Mouse (Mus musculus) neural tube, embryonic 14.5 days (tissue): ENCODE data around the gene Spag9. TPM values are rescaled to one million over a fixed set of nuclear protein-coding genes. Genes with fewer than 3 reads are reported as not detected.

Experiments used
- ATAC-seq: fragments of 200-750 bp; cut with Nextera tagmentation; 2 replicates; pipeline ENCODE4 v1.8.0; 2017; ENCODE audit warnings: low read depth, mild to moderate bottlenecking, moderate TSS enrichment, moderate library complexity
- H3K27ac ChIP-seq: fragments of 300-500 bp; sonication (generic); 2 replicates; pipeline ENCODE4 v1.5.1; 2014; ENCODE audit warnings: low read depth, mild to moderate bottlenecking, control low read depth, low read length, moderate library complexity, mixed read lengths
- H3K27me3 ChIP-seq: fragments of 300-500 bp; sonication (generic); 2 replicates; pipeline ENCODE4 v1.6.1; 2014; ENCODE audit warnings: low read length; ENCODE audit not compliant: control insufficient read depth, insufficient read depth
- H3K36me3 ChIP-seq: fragments of 300-500 bp; sonication (generic); 2 replicates; pipeline ENCODE4 v1.6.1; 2014; ENCODE audit warnings: low read length, mixed read lengths; ENCODE audit not compliant: control insufficient read depth, insufficient read depth
- H3K4me1 ChIP-seq: fragments of 300-500 bp; sonication (generic); 2 replicates; pipeline ENCODE4 v1.6.1; 2014; ENCODE audit warnings: low read length; ENCODE audit not compliant: control insufficient read depth, insufficient read depth
- H3K4me2 ChIP-seq: fragments of 300-500 bp; sonication (generic); 2 replicates; pipeline ENCODE4 v1.6.1; 2014; ENCODE audit warnings: mild to moderate bottlenecking, low read depth, low read length, control low read depth
- H3K4me3 ChIP-seq: fragments of 300-500 bp; sonication (generic); 2 replicates; pipeline ENCODE4 v1.5.1; 2014; ENCODE audit warnings: low read depth, low read length, control low read depth, mixed read lengths
- H3K9ac ChIP-seq: fragments of 300-500 bp; sonication (generic); replicated peaks from 2 replicates; pipeline ENCODE4 v1.6.1; 2014; ENCODE audit warnings: low read depth, mild to moderate bottlenecking, control low read depth, low read length, mixed read lengths
- H3K9me3 ChIP-seq: fragments of 300-500 bp; sonication (generic); 2 replicates; pipeline ENCODE4 v1.6.1; 2016; ENCODE audit warnings: low read length; ENCODE audit not compliant: control insufficient read depth
- WGBS: fragments of 180-500 bp; shearing (Covaris S2); extraction: QIAGEN DNeasy Blood & Tissue Kit; methylation state at CpG from one replicate; pipeline ENCODE4 v1.1.7; 2014; 5-methylcytosine and 5-hydroxymethylcytosine counted together
- polyA plus RNA-seq: library from polyadenylated mRNA; unstranded; fragments of >200 nt; fragmentation: Nextera tagmentation; extraction: Ambion mirVana; gene quantifications from 2 replicates; pipeline ENCODE4 v1.2.1, GENCODE M21; 2014

The Spag9 gene
- polyA plus RNA-seq, 1 experiment from 2014 or later, result 126 TPM

DNA sequence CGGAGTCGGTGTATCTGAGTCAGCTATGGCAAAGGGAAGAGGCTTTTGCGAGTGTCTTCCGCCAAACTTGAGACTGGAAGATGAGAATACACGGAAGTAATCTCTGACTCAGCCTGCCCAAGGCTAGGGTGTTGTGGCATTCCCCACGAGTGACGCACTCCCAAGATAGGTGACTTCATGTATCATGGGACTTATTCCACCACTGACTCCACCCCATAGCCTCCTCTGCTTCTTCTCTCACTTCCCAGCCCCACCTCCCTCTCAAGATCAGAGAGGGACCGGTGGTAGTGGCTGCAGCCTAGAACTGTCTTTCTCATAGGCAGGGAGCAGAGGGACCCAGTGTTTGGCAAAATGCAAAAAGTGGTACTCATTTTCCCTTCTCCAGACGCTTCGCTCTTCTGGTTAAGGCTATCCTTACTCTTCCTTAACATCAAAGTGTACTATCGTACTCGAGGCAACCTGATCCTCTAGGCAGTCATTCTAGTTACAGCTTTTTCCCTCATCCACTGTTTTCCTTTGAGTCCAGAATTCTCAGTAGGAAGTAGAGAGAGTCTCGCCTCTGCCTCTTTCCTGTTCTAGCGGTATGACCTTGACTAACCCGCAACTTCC, 676 bp upstream of the Spag9 start:
- no peaks in the 10 kb centered on the region for H3K9me3 ChIP-seq
- peak; percentile 43; the same call in 1 of the 2 replicates for ATAC-seq
- no peaks in the 10 kb centered on the region for H3K36me3 ChIP-seq
- peak overlapping the region; percentile 80 for H3K4me2 ChIP-seq
- peaks cover 21% of the 10 kb centered on the region for H3K4me1 ChIP-seq
- 6% methylated on average over 15 of the region's 15 CpGs for WGBS
- H3K27me3 ChIP-seq, result peaks cover 2% of the 10 kb centered on the region; the same call in 1 of the 2 replicates
- H3K27ac ChIP-seq, result peak overlapping the region; percentile 95
- H3K4me3 ChIP-seq, result peak overlapping the region; percentile 90
- peak overlapping the region; percentile 94 for H3K9ac ChIP-seq

DNA sequence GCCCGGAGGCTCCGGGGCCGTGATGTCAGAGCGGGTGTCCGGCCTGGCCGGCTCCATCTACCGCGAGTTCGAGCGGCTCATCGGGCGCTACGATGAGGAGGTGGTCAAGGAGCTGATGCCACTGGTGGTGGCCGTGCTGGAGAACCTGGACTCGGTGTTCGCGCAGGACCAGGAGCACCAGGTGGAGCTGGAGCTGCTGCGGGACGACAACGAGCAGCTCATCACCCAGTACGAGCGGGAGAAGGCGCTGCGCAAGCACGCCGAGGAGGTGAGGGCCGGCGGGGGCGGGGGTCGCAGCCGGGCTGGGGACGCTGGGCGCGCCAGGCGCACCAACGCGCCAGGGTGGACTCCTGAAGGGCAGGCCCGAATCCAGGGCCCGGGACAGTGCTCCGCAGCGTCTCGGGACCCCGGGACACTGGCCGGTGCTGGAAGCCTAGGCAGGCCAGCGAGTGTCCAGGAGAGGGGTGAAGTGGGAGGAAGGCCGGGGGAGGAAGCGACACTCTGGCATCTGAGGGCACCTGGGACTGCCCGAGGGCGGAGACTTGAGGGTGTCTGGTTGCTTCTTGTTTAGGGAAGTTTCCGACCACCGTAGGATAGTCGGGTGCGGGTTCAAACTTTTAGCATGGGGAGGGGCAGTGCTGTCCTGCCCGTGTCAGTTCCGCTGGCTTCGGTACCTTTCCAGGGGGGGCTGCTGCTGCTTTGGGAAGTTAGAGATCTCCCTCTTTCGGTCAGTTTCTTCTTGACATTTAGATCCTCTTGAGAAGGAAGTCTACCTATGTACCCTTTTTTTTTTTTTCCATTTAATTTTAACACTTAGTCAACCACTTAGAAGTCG, 632 bp downstream of the Spag9 start:
- WGBS, result under 1% methylated on average over 55 of the region's 58 CpGs
- Histone ChIP-seq H3K4me2 (peak overlapping the region; percentile 96), H3K27ac (peak overlapping the region; percentile 95), H3K4me3 (peak overlapping the region; percentile 90), H3K4me1 (peaks cover 21% of the 10 kb centered on the region), H3K36me3 (no peaks in the 10 kb centered on the region), H3K27me3 (peaks cover 2% of the 10 kb centered on the region; the same call in 1 of the 2 replicates), H3K9ac (peak overlapping the region; percentile 94), H3K9me3 (no peaks in the 10 kb centered on the region)
- ATAC-seq, result peak; percentile 73

DNA sequence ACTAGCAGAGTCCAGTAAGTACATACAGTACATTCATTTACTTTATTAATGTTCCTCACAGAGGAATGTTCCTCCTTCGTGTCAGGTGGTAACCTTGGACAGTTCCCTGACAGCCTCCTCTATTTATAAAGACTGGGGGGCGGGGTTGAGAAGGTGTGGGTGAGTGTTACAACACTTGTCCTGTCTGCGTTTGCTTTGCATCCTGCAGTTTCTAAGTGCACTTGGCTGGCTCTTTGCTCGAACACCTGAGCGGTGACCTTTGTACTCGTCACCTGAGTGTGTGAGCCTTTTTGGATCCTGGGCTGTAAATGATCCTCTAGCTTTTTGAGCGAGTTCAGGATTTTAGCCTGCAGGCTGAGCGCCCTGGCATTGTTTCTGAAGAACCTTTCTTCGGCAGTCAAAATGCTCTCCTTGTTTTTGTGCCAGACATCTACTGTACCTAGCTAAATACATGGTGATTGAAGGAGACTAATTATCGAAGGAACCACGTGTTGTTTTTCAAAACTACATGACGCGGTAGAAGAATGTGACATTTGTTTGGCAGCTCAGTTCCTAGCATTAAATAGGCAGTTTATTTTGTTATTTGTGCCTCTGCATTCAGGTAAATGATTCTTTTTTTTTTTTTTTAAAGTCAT, 1.4 kb downstream of the Spag9 start:
- peak overlapping the region; percentile 90 for H3K4me3 ChIP-seq
- H3K27me3 ChIP-seq, result peaks cover 2% of the 10 kb centered on the region; the same call in 1 of the 2 replicates
- no peak overlapping the region for H3K27ac ChIP-seq
- WGBS, result 32% methylated on average over 13 of the region's 13 CpGs
- H3K9me3 ChIP-seq, result no peaks in the 10 kb centered on the region
- peak overlapping the region; percentile 94 for H3K9ac ChIP-seq
- no peak for ATAC-seq
- H3K4me2 ChIP-seq, result peak overlapping the region; percentile 96
- no peaks in the 10 kb centered on the region for H3K36me3 ChIP-seq
- H3K4me1 ChIP-seq, result peaks cover 21% of the 10 kb centered on the region

DNA sequence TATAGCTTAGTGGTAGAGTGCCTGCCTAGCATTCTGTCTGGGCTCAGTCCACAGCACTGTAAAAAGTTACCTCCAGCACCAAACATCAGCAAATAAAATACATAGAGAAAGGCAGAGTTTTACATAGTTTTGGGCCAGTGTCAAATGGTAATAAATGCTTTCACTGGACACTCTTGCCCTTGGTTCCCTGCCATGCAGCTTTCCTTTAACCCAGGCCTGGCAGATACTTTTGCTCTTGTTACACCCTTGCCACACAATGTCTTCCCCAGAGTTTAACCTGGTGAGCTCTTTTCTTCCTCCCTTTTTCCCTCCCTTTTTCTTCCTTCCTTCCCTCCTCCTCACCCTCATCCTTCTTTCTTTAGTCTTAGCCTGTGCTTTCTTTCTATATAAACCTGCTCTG, 3.4 kb downstream of the Spag9 start:
- Histone ChIP-seq H3K36me3 (no peaks in the 10 kb centered on the region), H3K9me3 (no peaks in the 10 kb centered on the region), H3K27me3 (peaks cover 2% of the 10 kb centered on the region; the same call in 1 of the 2 replicates), H3K27ac (no peak overlapping the region), H3K4me3 (no peak overlapping the region), H3K9ac (no peak overlapping the region), H3K4me1 (peaks cover 21% of the 10 kb centered on the region), H3K4me2 (no peak overlapping the region)
- ATAC-seq, result no peak

DNA sequence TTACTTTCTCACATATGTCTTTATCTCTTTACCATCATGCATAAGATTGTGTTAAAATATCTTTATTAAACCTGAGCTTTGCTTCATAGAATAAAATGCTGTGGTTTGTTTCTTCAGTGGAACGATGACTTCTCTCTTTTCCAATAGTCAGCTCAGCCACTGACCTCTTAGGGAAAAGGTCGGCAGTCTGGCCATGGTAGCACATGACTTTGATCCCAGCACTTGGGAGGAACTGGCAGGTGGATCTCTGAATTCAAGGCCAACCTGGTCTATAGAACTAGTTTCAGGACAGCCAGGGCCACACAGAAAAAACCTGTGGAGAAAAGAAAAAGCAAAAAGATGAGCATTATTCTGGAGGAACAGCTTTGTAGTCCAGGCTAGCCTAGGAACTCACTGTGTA, 7.5 kb downstream of the Spag9 start:
- no peak overlapping the region for H3K9ac ChIP-seq
- H3K4me2 ChIP-seq, result no peak overlapping the region
- no peaks in the 10 kb centered on the region for H3K27me3 ChIP-seq
- ATAC-seq, result no peak
- no peak overlapping the region for H3K27ac ChIP-seq
- H3K4me3 ChIP-seq, result no peak overlapping the region
- no peaks in the 10 kb centered on the region for H3K36me3 ChIP-seq
- H3K9me3 ChIP-seq, result no peaks in the 10 kb centered on the region
- WGBS, result 96% methylated on average over 2 of the region's 2 CpGs
- 0 out of 2 replicates have a peak, but pooled peaks cover 9% of the 10 kb centered on the region for H3K4me1 ChIP-seq

DNA sequence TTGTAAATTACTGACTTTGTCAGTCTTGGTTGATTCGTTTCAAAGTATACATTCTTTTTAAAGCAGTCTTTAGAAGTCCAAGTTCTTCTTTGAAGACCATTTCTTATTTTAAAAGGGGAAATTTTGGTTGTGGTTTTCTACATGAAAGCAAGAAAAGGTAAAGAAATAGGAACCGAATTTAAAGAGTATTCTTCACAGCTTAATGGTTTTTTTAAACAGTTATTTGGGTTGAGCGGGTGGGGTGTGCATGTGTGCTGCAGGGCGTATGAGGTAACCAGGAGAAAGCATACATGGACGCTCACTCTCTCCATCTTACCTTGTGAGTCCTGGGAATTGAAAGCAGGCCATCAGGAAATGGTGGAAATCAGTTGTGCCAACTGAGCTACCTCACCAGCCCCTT, 23.2 kb downstream of the Spag9 start:
- 91% methylated on average over 5 of the region's 5 CpGs for WGBS
- H3K4me3 ChIP-seq, result no peak overlapping the region
- H3K27me3 ChIP-seq, result no peaks in the 10 kb centered on the region
- no peak overlapping the region for H3K4me2 ChIP-seq
- H3K4me1 ChIP-seq, result no peaks in the 10 kb centered on the region
- H3K9me3 ChIP-seq, result no peaks in the 10 kb centered on the region
- no peak overlapping the region for H3K9ac ChIP-seq
- H3K36me3 ChIP-seq, result no peaks in the 10 kb centered on the region
- ATAC-seq, result no peak
- H3K27ac ChIP-seq, result no peak overlapping the region

DNA sequence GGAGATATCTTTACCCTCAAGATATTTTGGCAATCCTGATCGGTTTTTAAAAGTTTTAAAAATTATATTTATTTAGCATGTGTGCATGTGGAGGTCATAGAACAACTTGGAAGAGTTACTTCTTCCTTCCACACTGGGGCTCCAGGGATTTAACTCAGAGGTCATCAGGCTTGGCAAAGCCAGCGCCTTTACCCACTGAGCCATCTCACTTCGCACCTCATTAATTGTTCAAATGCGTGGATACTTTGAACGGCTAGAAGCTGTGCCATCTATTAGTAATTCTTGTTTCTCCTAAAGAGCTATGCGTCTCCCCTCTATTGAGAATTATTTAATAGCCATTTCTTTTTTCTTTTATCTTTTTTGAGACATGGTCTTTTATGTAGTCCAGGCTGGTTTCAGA, 24.5 kb downstream of the Spag9 start:
- ATAC-seq, result no peak
- Histone ChIP-seq H3K4me2 (no peak overlapping the region), H3K4me1 (no peaks in the 10 kb centered on the region), H3K27ac (no peak overlapping the region), H3K9ac (no peak overlapping the region), H3K4me3 (no peak overlapping the region), H3K27me3 (no peaks in the 10 kb centered on the region), H3K36me3 (no peaks in the 10 kb centered on the region), H3K9me3 (no peaks in the 10 kb centered on the region)
- 62% methylated on average over 6 of the region's 6 CpGs for WGBS

DNA sequence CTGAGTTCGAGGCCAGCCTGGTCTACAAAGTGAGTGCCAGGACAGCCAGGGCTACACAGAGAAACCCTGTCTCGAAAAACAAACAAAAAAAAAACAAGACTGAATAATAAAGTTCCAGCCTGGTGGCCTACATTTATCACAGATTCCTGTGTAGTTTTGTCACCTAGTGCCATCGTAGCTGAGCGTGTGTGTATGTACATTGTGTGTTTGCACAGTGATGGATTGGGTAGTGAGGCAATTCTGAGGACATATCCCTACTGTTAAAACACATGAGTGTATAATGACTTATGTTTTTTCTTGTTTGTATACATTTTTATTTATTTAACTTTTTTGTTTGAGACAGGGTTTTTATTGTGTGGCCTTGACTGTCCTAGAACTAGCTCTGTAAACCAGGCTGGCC, 30.4 kb downstream of the Spag9 start:
- H3K4me1 ChIP-seq, result no peaks in the 10 kb centered on the region
- no peaks in the 10 kb centered on the region for H3K9me3 ChIP-seq
- H3K27me3 ChIP-seq, result no peaks in the 10 kb centered on the region
- no peaks in the 10 kb centered on the region for H3K36me3 ChIP-seq
- 91% methylated on average over 4 of the region's 4 CpGs for WGBS
- no peak overlapping the region for H3K9ac ChIP-seq
- H3K27ac ChIP-seq, result no peak overlapping the region
- no peak for ATAC-seq
- no peak overlapping the region for H3K4me2 ChIP-seq
- no peak overlapping the region for H3K4me3 ChIP-seq

DNA sequence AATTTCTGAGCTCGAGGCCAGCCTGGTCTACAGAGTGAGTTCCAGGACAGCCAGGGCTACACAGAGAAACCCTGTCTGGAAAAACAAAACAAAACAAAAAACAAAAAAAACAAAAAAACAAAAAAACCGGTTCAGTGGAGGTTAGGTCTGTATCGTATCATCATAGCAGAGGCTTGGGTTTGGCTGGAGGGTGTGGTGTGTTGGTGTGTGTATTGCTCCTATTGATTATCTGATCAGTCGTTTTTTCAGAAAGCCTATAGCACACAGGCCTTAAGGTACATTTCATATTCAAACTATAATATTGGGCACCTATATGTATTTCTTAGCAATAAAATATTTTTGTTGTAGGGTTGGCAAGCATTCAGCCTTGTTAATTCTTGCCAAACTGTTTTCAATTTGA, 36.2 kb downstream of the Spag9 start:
- no peak overlapping the region for H3K4me3 ChIP-seq
- no peak overlapping the region for H3K27ac ChIP-seq
- ATAC-seq, result no peak
- no peaks in the 10 kb centered on the region for H3K36me3 ChIP-seq
- no peaks in the 10 kb centered on the region for H3K9me3 ChIP-seq
- H3K4me2 ChIP-seq, result no peak overlapping the region
- H3K9ac ChIP-seq, result no peak overlapping the region
- no peaks in the 10 kb centered on the region for H3K27me3 ChIP-seq
- H3K4me1 ChIP-seq, result no peaks in the 10 kb centered on the region
- WGBS, result 93% methylated on average over 4 of the region's 4 CpGs
